Mouse (Mus musculus): ENCODE measurements around the gene Mgst3. TPM values are rescaled to one million over a fixed set of nuclear protein-coding genes. Genes with fewer than 3 reads are reported as not detected.

Mgst3 gene
- total and polyA plus RNA-seq, 3 experiments, result 1.4 TPM; not detected in 2

DNA sequence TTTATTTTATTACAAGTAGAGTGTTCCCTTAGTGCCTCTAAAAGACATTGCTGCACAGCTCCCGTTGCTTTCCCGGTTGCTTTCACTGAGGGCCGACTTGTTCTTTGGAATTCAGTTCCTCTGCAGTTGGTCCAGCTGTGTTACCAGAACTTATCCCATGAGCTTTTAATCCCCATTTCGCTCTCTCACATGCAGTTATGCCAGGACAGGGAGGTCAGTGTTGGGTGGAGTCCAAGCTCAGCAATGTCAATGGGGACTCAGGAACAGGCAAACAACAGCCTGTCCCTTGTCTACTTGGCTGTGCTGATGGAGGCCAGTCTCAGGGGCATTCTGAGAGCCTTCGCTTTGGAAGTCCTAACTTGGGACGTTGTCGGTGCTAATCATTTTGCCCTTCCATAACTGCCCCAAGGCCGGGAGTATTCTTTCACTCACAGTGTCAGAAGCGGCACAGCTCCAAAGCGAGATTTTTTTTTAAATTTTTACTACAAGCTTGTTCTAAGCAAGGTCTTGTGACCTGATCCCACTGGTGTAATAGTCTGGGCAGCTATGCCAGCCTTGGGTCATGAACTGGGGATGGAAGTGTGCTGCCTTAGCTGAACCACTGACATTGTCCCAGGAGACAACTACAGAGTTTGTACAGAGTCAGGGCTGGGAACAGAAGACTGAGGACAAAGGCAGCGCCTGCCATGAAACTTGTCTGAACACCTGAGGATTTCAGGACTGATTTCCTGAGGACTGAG, 29.0 kb upstream of the Mgst3 start:
- dilution Hi-C loops (cut with MboI; ENCODE audit: extremely low pct_ligation_motif_present, extremely low pct_unique_long_range_greater_than_20kb, low sequenced_read_pairs) (loop anchor here (25.0 kb wide), 1 partner anchor 215 kb away; no protein-coding TSS in a partner anchor), in situ Hi-C loops (cut with MboI; ENCODE audit: low pct_ligation_motif_present, low pct_unique_long_range_greater_than_20kb, low sequenced_read_pairs) (no loop called here)
- Histone ChIP-seq H3K9ac (ENCODE audit: insufficient read depth, low read depth) (no peak overlapping the region), H3K4me2 (ENCODE audit: insufficient read depth, low read depth, poor library complexity, severe bottlenecking) (no peak overlapping the region), H3K4me1 (ENCODE audit: control insufficient read depth in 1 of 2, insufficient read depth in 2 of 2) (no peaks in the 10 kb centered on the region), H3K9me3 (replicated peaks; ENCODE audit: low read length) (no peaks in the 10 kb centered on the region), H3K36me3 (replicated peaks in 1 of 2; ENCODE audit: control insufficient read depth in 1 of 2, insufficient read depth in 1 of 2, low read length in 1 of 2) (no peaks in the 10 kb centered on the region), H3K4me3 (replicated peaks in 1 of 3; ENCODE audit: low read depth in 2 of 3, low read length in 2 of 3, poor library complexity in 1 of 3) (no peak overlapping the region), H3K27me3 (replicated peaks) (peaks cover 69% of the 10 kb centered on the region), H3K27ac (ENCODE audit: insufficient read depth, low read depth) (no peak overlapping the region), H3K79me2 (replicated peaks; ENCODE audit: control insufficient read depth, extremely low read depth, insufficient read depth, poor library complexity, severe bottlenecking) (no peaks in the 10 kb centered on the region)
- no peak for DNase-seq (ENCODE audit: extremely low read depth)
- TF ChIP-seq UBTF (IDR thresholded peaks at IDR 0.05; ENCODE audit: low read depth, low read length) (no peak), CHD2 (IDR thresholded peaks at IDR 0.05; ENCODE audit: low read length) (no peak), NRF1 (IDR thresholded peaks at IDR 0.05; ENCODE audit: low read depth, low read length) (no peak), ZKSCAN1 (IDR thresholded peaks at IDR 0.05; ENCODE audit: borderline replicate concordance, low read depth, low read length) (no peak), USF1 (IDR thresholded peaks at IDR 0.05; ENCODE audit: low read depth, low read length) (no peak), PAX5 (IDR thresholded peaks at IDR 0.05; ENCODE audit: low read length) (no peak), MAZ (IDR thresholded peaks at IDR 0.05; ENCODE audit: low read depth, low read length) (no peak), NELFE (IDR thresholded peaks at IDR 0.05; ENCODE audit: low read depth, low read length) (no peak), RAD21 (IDR thresholded peaks at IDR 0.05; ENCODE audit: low read depth, low read length) (no peak), SIN3A (IDR thresholded peaks at IDR 0.05; ENCODE audit: low read length) (no peak), MXI1 (IDR thresholded peaks at IDR 0.05; ENCODE audit: low read depth, low read length) (no peak), JUN (IDR thresholded peaks at IDR 0.05; ENCODE audit: insufficient read depth, low read depth, low read length) (no peak), MAFK (IDR thresholded peaks at IDR 0.05; ENCODE audit: insufficient replicate concordance, low read length) (no peak)

DNA sequence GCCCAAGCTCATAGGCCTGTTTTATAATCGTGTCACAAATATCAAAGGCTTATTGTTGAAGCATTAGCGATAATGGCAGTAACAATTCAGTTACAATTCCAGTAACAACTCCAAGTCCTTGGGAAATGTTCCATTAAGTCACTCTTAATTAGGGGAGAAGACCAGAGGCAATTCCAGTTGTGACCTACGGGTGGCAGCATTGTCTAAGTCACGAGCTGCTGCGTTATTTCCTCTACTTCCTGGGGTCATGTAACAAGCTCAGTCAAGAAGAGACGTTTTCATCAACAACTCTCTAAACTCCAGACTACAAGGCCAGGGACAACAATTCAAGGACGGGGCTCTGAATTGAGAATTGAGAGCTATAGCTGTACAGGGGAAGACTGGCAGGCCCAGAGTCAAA, 21.2 kb upstream of the Mgst3 start:
- peaks cover 3% of the 10 kb centered on the region for H3K9me3 ChIP-seq (replicated peaks; ENCODE audit: low read length)

More for the DNA sequence above, 21.2 kb upstream of the Mgst3 start:
- H3K27ac ChIP-seq (ENCODE audit: insufficient read depth, low read depth), result no peak overlapping the region
- H3K9ac ChIP-seq (ENCODE audit: insufficient read depth, low read depth), result no peak overlapping the region
- in situ Hi-C loops (cut with MboI; ENCODE audit: low pct_ligation_motif_present, low pct_unique_long_range_greater_than_20kb, low sequenced_read_pairs), result loop anchor here (5.0 kb wide), 1 partner anchor 227 kb away; no protein-coding TSS in a partner anchor
- peak; percentile 70 for TF ChIP-seq ELF1 (IDR thresholded peaks at IDR 0.05; ENCODE audit: low read depth, low read length)
- TF ChIP-seq RAD21 (IDR thresholded peaks at IDR 0.05; ENCODE audit: low read depth, low read length), result peak; percentile 97
- TF ChIP-seq RCOR1 (conservative IDR thresholded peaks at IDR 0.05; ENCODE audit: low read depth, low read length), result no peak
- TF ChIP-seq TCF12 (IDR thresholded peaks at IDR 0.05; ENCODE audit: low read depth, low read length), result no peak
- no peak for TF ChIP-seq POLR2A (IDR thresholded peaks at IDR 0.05; ENCODE audit: low read depth, low read length)
- no peak for TF ChIP-seq USF1 (IDR thresholded peaks at IDR 0.05; ENCODE audit: low read depth, low read length)
- no peak for TF ChIP-seq USF2 (conservative IDR thresholded peaks at IDR 0.05; ENCODE audit: low read depth, low read length)
- TF ChIP-seq BHLHE40 (IDR thresholded peaks at IDR 0.05; ENCODE audit: low read depth, low read length), result peak; percentile 42; the same call in 1 of the 2 replicates
- peak; percentile 87 to 94 for TF ChIP-seq CTCF (conservative IDR thresholded peaks at IDR 0.05 in 1 of 2, IDR thresholded peaks at IDR 0.05 in 1 of 2; ENCODE audit: low read depth in 2 of 2, low read length in 2 of 2)
- TF ChIP-seq ZNF384 (IDR thresholded peaks at IDR 0.05; ENCODE audit: low read depth, low read length), result no peak
- TF ChIP-seq EP300 (IDR thresholded peaks at IDR 0.05; ENCODE audit: low read length), result no peak
- no peak for TF ChIP-seq MEF2A (IDR thresholded peaks at IDR 0.05; ENCODE audit: borderline replicate concordance, low read depth, low read length)
- TF ChIP-seq ZMIZ1 (IDR thresholded peaks at IDR 0.05; ENCODE audit: low read depth, low read length), result no peak
- no peak for TF ChIP-seq MYC (IDR thresholded peaks at IDR 0.05; ENCODE audit: low read depth, low read length)
- no peak for TF ChIP-seq SIN3A (IDR thresholded peaks at IDR 0.05; ENCODE audit: low read length)
- no peak for TF ChIP-seq MAFK (IDR thresholded peaks at IDR 0.05; ENCODE audit: insufficient replicate concordance, low read length)
- TF ChIP-seq ZC3H11A (IDR thresholded peaks at IDR 0.05; ENCODE audit: low read depth, low read length), result 0 out of 2 replicates have a peak, but pooled peaks have one; percentile 8
- TF ChIP-seq GABPA (IDR thresholded peaks at IDR 0.05; ENCODE audit: insufficient replicate concordance, low read depth, low read length), result no peak
- TF ChIP-seq JUN (IDR thresholded peaks at IDR 0.05; ENCODE audit: insufficient read depth, low read depth, low read length), result no peak
- TF ChIP-seq NRF1 (IDR thresholded peaks at IDR 0.05; ENCODE audit: low read depth, low read length), result no peak
- TF ChIP-seq SMC3 (IDR thresholded peaks at IDR 0.05; ENCODE audit: low read depth, low read length), result peak; percentile 74
- peaks cover 46% of the 10 kb centered on the region for H3K27me3 ChIP-seq (replicated peaks)
- H3K4me1 ChIP-seq (ENCODE audit: control insufficient read depth in 1 of 2, insufficient read depth in 2 of 2), result no peaks in the 10 kb centered on the region
- dilution Hi-C loops (cut with MboI; ENCODE audit: extremely low pct_ligation_motif_present, extremely low pct_unique_long_range_greater_than_20kb, low sequenced_read_pairs), result loop anchor here (25.0 kb wide), 1 partner anchor 222 kb away; no protein-coding TSS in a partner anchor
- H3K79me2 ChIP-seq (replicated peaks; ENCODE audit: control insufficient read depth, extremely low read depth, insufficient read depth, poor library complexity, severe bottlenecking), result no peaks in the 10 kb centered on the region
- H3K4me2 ChIP-seq (ENCODE audit: insufficient read depth, low read depth, poor library complexity, severe bottlenecking), result no peak overlapping the region
- no peak overlapping the region for H3K4me3 ChIP-seq (replicated peaks in 1 of 3; ENCODE audit: low read depth in 2 of 3, low read length in 2 of 3, poor library complexity in 1 of 3)
- no peaks in the 10 kb centered on the region for H3K36me3 ChIP-seq (replicated peaks in 1 of 2; ENCODE audit: control insufficient read depth in 1 of 2, insufficient read depth in 1 of 2, low read length in 1 of 2)
- peak; percentile 60 for DNase-seq (ENCODE audit: extremely low read depth)

All from CH12.LX (cell line).